Mouse (Mus musculus) frontal cortex, postnatal 14 days (tissue): ENCODE data around the gene Cacna1i.
A peak's percentile ranks its signal among the peaks of the same experiment; 100 is the strongest.

Experiments used
- DNase-seq, 2 experiments: peaks; one replicate each; pipeline ENCODE4 v3.0.0; 2022; ENCODE audit warnings: low spot score in 2 of 2

Cacna1i gene

GRCm38 (mm10) chr15:80286851-80287415, at the start of gene Cacna1i:
Gene Cacna1i, plus strand, starts transcription at chr15:80287238.
- peak in 1 of 2 experiments; percentile 62 for DNase-seq

GRCm38 (mm10) chr15:80248135-80248534, 38.9 kb upstream of the Cacna1i start:
- DNase-seq, result no peak

GRCm38 (mm10) chr15:80248596-80248995, 38.4 kb upstream of the Cacna1i start:
- DNase-seq, result no peak

- no peak for DNase-seq
Measured at GRCm38 (mm10) chr15:80249672-80250071, 37.4 kb upstream of the Cacna1i start.

GRCm38 (mm10) chr15:80250586-80250985, 36.5 kb upstream of the Cacna1i start:
- DNase-seq, result no peak

- no peak for DNase-seq
Measured at GRCm38 (mm10) chr15:80253530-80253929, 33.5 kb upstream of the Cacna1i start.

GRCm38 (mm10) chr15:80254207-80254606, 32.8 kb upstream of the Cacna1i start:
- DNase-seq, result no peak

GRCm38 (mm10) chr15:80254847-80255645, 32.0 kb upstream of the Cacna1i start, which contains the start of gene Atf4:
Gene Atf4, plus strand, starts transcription at chr15:80255184.
- peak; percentile 98 to 99 for DNase-seq

- peak; percentile 43 to 48 for DNase-seq
Measured at GRCm38 (mm10) chr15:80255646-80256121, 31.4 kb upstream of the Cacna1i start.

GRCm38 (mm10) chr15:80256242-80256641, 30.8 kb upstream of the Cacna1i start:
- no peak for DNase-seq

GRCm38 (mm10) chr15:80256656-80257601, 30.1 kb upstream of the Cacna1i start:
- no peak for DNase-seq

- no peak for DNase-seq
Measured at GRCm38 (mm10) chr15:80257602-80258239, 29.3 kb upstream of the Cacna1i start.

- no peak for DNase-seq
Measured at GRCm38 (mm10) chr15:80258240-80259170, 28.5 kb upstream of the Cacna1i start.

GRCm38 (mm10) chr15:80259406-80260045, 27.5 kb upstream of the Cacna1i start:
- DNase-seq, result no peak

- peak; percentile 70 to 78 for DNase-seq
Measured at GRCm38 (mm10) chr15:80260677-80261076, 26.4 kb upstream of the Cacna1i start.

GRCm38 (mm10) chr15:80261100-80261499, 25.9 kb upstream of the Cacna1i start:
- DNase-seq, result no peak

- DNase-seq, result peak; percentile 77 to 83
Measured at GRCm38 (mm10) chr15:80263610-80264575, 23.1 kb upstream of the Cacna1i start, which contains the start of gene Rps19bp1. Gene Rps19bp1, minus strand, starts transcription at chr15:80264315.

GRCm38 (mm10) chr15:80266281-80266680, 20.8 kb upstream of the Cacna1i start:
- peak; percentile 69 to 71 for DNase-seq
